Mouse (Mus musculus) MEL (cell line): ENCODE results near the gene Spag9. TPM values are rescaled to one million over a fixed set of nuclear protein-coding genes. Genes with fewer than 3 reads are reported as not detected.

Experiments
- DNase-seq: peaks from one replicate; pipeline ENCODE4 v3.0.0; 2011; ENCODE audit warnings: low read depth, low spot score
- H3K27ac ChIP-seq: 2 replicates; pipeline ENCODE4 v1.5.1; 2012; ENCODE audit warnings: low read depth, mild to moderate bottlenecking, control low read depth, low read length, moderate library complexity; ENCODE audit not compliant: control insufficient read depth
- H3K27me3 ChIP-seq, 2 experiments: fragments of 150-350 bp in 1 of 2; sonication (generic) in 1 of 2; 2 replicates each; pipeline ENCODE4 v1.6.1; 2012; ENCODE audit warnings: low read length in 2 of 2, mild to moderate bottlenecking in 2 of 2, improper control_type of control experiment in 1 of 2, moderate library complexity in 1 of 2; ENCODE audit not compliant: insufficient read depth in 2 of 2, control insufficient read depth in 1 of 2
- H3K36me3 ChIP-seq, 2 experiments: 2 replicates each; pipeline ENCODE4 v1.6.1; 2012 to 2014; ENCODE audit warnings: low read length in 2 of 2, improper control_type of control experiment in 1 of 2, inconsistent platforms in 1 of 2, mild to moderate bottlenecking in 1 of 2; ENCODE audit not compliant: insufficient read depth in 2 of 2, control insufficient read depth in 1 of 2
- H3K4me1 ChIP-seq, 2 experiments: fragments of 150-350 bp in 1 of 2; sonication (generic) in 1 of 2; 2 replicates each; pipeline ENCODE4 v1.6.1; 2012; ENCODE audit warnings: low read length in 2 of 2, improper control_type of control experiment in 1 of 2, mild to moderate bottlenecking in 1 of 2; ENCODE audit not compliant: insufficient read depth in 2 of 2, control insufficient read depth in 1 of 2
- H3K4me3 ChIP-seq, 2 experiments: fragments of 150-350 bp in 1 of 2; sonication (generic) in 1 of 2; 2 replicates each; pipeline ENCODE4 v1.5.1; 2012; ENCODE audit warnings: low read depth in 2 of 2, low read length in 2 of 2, mild to moderate bottlenecking in 2 of 2, moderate library complexity in 2 of 2, control low read depth in 1 of 2, improper control_type of control experiment in 1 of 2; ENCODE audit not compliant: control insufficient read depth in 1 of 2, insufficient read depth in 1 of 2
- H3K79me2 ChIP-seq: 2 replicates; pipeline ENCODE4 v1.6.1; 2012; ENCODE audit warnings: mild to moderate bottlenecking, low read length, moderate library complexity; ENCODE audit not compliant: control insufficient read depth, poor library complexity, insufficient read depth
- H3K9ac ChIP-seq: 2 replicates; pipeline ENCODE4 v1.6.1; 2012; ENCODE audit warnings: low read depth, mild to moderate bottlenecking, control low read depth, low read length, moderate library complexity; ENCODE audit not compliant: control insufficient read depth, poor library complexity, severe bottlenecking
- H3K9me3 ChIP-seq: fragments of 150-350 bp; sonication (generic); replicated peaks from 2 replicates; pipeline ENCODE4 v1.6.1; 2012; ENCODE audit warnings: mild to moderate bottlenecking, low read length, improper control_type of control experiment, moderate library complexity; ENCODE audit not compliant: insufficient read depth
- BHLHE40 ChIP-seq: IDR thresholded peaks from 2 replicates; pipeline ENCODE4 v1.6.1; 2012; ENCODE audit warnings: low read depth, mild to moderate bottlenecking, inconsistent platforms, low read length, improper control_type of control experiment, borderline replicate concordance
- CHD2 ChIP-seq: IDR thresholded peaks from 2 replicates; pipeline ENCODE4 v1.6.1; 2011; ENCODE audit warnings: low read length, improper control_type of control experiment
- CTCF ChIP-seq, 3 experiments: IDR thresholded peaks in 2 of 3; conservative IDR thresholded peaks in 1 of 3; 2 replicates each; pipeline ENCODE4 v1.5.1; 2011 to 2012; ENCODE audit warnings: low read length in 3 of 3, low read depth in 2 of 3, mild to moderate bottlenecking in 2 of 3, improper control_type of control experiment in 1 of 3, inconsistent platforms in 1 of 3, mixed read lengths in 1 of 3, moderate library complexity in 1 of 3; ENCODE audit not compliant: control insufficient read depth in 1 of 3, insufficient read depth in 1 of 3, poor library complexity in 1 of 3, severe bottlenecking in 1 of 3
- EP300 ChIP-seq, 2 experiments: IDR thresholded peaks; 2 replicates each; pipeline ENCODE4 v1.6.1; 2011; ENCODE audit warnings: improper control_type of control experiment in 2 of 2, low read length in 2 of 2, low read depth in 1 of 2, mild to moderate bottlenecking in 1 of 2
- GATA1 ChIP-seq: IDR thresholded peaks from 2 replicates; pipeline ENCODE4 v1.6.1; 2011; ENCODE audit warnings: low read depth, low read length, improper control_type of control experiment
- HCFC1 ChIP-seq: IDR thresholded peaks from 2 replicates; pipeline ENCODE4 v1.6.1; 2012; ENCODE audit warnings: low read depth, mild to moderate bottlenecking, inconsistent platforms, low read length, improper control_type of control experiment, moderate library complexity
- MAFK ChIP-seq: IDR thresholded peaks from 2 replicates; pipeline ENCODE4 v1.6.1; 2011; ENCODE audit warnings: low read depth, mild to moderate bottlenecking, low read length, improper control_type of control experiment, borderline replicate concordance
- MEF2A ChIP-seq: IDR thresholded peaks from 2 replicates; pipeline ENCODE4 v1.6.1; 2014; ENCODE audit warnings: low read depth, mild to moderate bottlenecking, inconsistent platforms, low read length, improper control_type of control experiment; ENCODE audit not compliant: poor library complexity, insufficient replicate concordance, severe bottlenecking; ENCODE audit errors: extremely low read depth
- POLR2AphosphoS2 ChIP-seq: IDR thresholded peaks from 2 replicates; pipeline ENCODE4 v1.6.1; 2011; ENCODE audit warnings: low read length, improper control_type of control experiment
- RAD21 ChIP-seq: IDR thresholded peaks from 2 replicates; pipeline ENCODE4 v1.6.1; 2011; ENCODE audit warnings: mild to moderate bottlenecking, low read depth, low read length, improper control_type of control experiment
- RCOR1 ChIP-seq: IDR thresholded peaks from 2 replicates; pipeline ENCODE4 v1.6.1; 2012; ENCODE audit warnings: low read depth, mild to moderate bottlenecking, inconsistent platforms, low read length, improper control_type of control experiment
- SMC3 ChIP-seq: IDR thresholded peaks from 2 replicates; pipeline ENCODE4 v1.6.1; 2011; ENCODE audit warnings: low read depth, low read length, improper control_type of control experiment
- TAL1 ChIP-seq: IDR thresholded peaks from 2 replicates; pipeline ENCODE4 v1.6.1; 2012; ENCODE audit warnings: mild to moderate bottlenecking, inconsistent platforms, low read length, moderate library complexity, mixed read lengths
- TBP ChIP-seq: IDR thresholded peaks from 2 replicates; pipeline ENCODE4 v1.8.0; 2011; ENCODE audit warnings: low read depth, low read length, improper control_type of control experiment
- TCF12 ChIP-seq: IDR thresholded peaks from 2 replicates; pipeline ENCODE4 v1.6.1; 2014; ENCODE audit warnings: low read depth, mild to moderate bottlenecking, inconsistent platforms, low read length, improper control_type of control experiment, moderate library complexity
- USF1 ChIP-seq: IDR thresholded peaks from 2 replicates; pipeline ENCODE4 v1.6.1; 2014; ENCODE audit warnings: low read depth, mild to moderate bottlenecking, inconsistent platforms, low read length, improper control_type of control experiment, moderate library complexity
- ZC3H11A ChIP-seq: IDR thresholded peaks from 2 replicates; pipeline ENCODE4 v1.6.1; 2012; ENCODE audit warnings: low read depth, mild to moderate bottlenecking, inconsistent platforms, low read length, improper control_type of control experiment
- polyA plus RNA-seq, 2 experiments: library from polyadenylated mRNA; stranded (reverse) in 1 of 2; unstranded in 1 of 2; fragments of >175 nt in 1 of 2; fragments of >200 nt in 1 of 2; gene quantifications; 2 replicates each; pipeline versions ENCODE4 v1.2.1 to v1.2.4; 2012; ENCODE audit warnings: low replicate concordance in 2 of 2, low read depth in 1 of 2; ENCODE audit not compliant: insufficient read length in 2 of 2, insufficient read depth in 1 of 2, missing spikeins in 1 of 2
- total RNA-seq: library from RNA; depleted of rRNA; stranded (reverse); fragments of 300-350 nt; gene quantifications from 2 replicates; pipeline ENCODE4 v1.2.3, GENCODE M21; 2012

Gene Spag9
- total and polyA plus RNA-seq, 3 experiments = 18.9 to 279 (median 20.6) TPM

- no peak overlapping the region for H3K27ac ChIP-seq
- H3K36me3 ChIP-seq = peaks cover 0 to 22% of the 10 kb centered on the region in 2 experiments; a peak in 2 of 4 replicates
- H3K9ac ChIP-seq = no peak overlapping the region
- no peaks in the 10 kb centered on the region for H3K27me3 ChIP-seq
- no peak for DNase-seq
- TF ChIP-seq TAL1 (no peak), GATA1 (no peak)
- TF ChIP-seq, all 39 proteins: peak for 0
- Histone ChIP-seq H3K4me1 (no peaks in the 10 kb centered on the region), H3K79me2 (no peaks in the 10 kb centered on the region), H3K4me3 (no peak overlapping the region), H3K9me3 (no peaks in the 10 kb centered on the region)
These were observed 68.0 kb downstream of the Spag9 start for GRCm38 (mm10) chr11:94063941-94064340.

- TF ChIP-seq HCFC1 = no peak
- TF ChIP-seq GATA1 = peak; percentile 65; the same call in 1 of the 2 replicates
- 0 out of 2 replicates have a peak, but pooled peaks have one; percentile 42 for TF ChIP-seq TBP
- TF ChIP-seq RCOR1 = peak; percentile 17; the same call in 1 of the 2 replicates
- 0 out of 2 replicates have a peak, but pooled peaks have one; percentile 16 for TF ChIP-seq TCF12
- no peak for TF ChIP-seq MAFK
- no peak for TF ChIP-seq BHLHE40
- peak; percentile 65 to 66 for TF ChIP-seq EP300 (IDR thresholded peaks at IDR 0.05; ENCODE audit: low read depth in 1 of 2, low read length in 2 of 2)
- Histone ChIP-seq H3K9ac (no peak overlapping the region), H3K36me3 (peaks cover 11 to 13% of the 10 kb centered on the region in 2 experiments)
These were observed 74.6 kb downstream of the Spag9 start for GRCm38 (mm10) chr11:94070455-94070854.

GRCm38 (mm10) chr11:94073283-94073682, 77.4 kb downstream of the Spag9 start:
- no peaks in the 10 kb centered on the region for H3K9me3 ChIP-seq
- no peaks in the 10 kb centered on the region for H3K79me2 ChIP-seq
- peaks cover 3 to 13% of the 10 kb centered on the region in 2 experiments for H3K36me3 ChIP-seq
- H3K9ac ChIP-seq = no peak overlapping the region
- H3K27ac ChIP-seq = no peak overlapping the region
- H3K4me1 ChIP-seq = peaks cover 8% of the 10 kb centered on the region in 2 experiments; a peak in 3 of 4 replicates
- no peak overlapping the region for H3K4me3 ChIP-seq
- no peak for TF ChIP-seq ZC3H11A
- no peak for TF ChIP-seq POLR2AphosphoS2
- no peak for TF ChIP-seq CHD2
- TF ChIP-seq MEF2A = no peak
- TF ChIP-seq SMC3 = peak; percentile 47
- TF ChIP-seq EP300 (IDR thresholded peaks at IDR 0.05; ENCODE audit: low read depth in 1 of 2, low read length in 2 of 2) = no peak
- peak; percentile 32 for TF ChIP-seq RAD21
- peak; percentile 27 to 51 (median 39); a peak in 5 of 6 replicates for TF ChIP-seq CTCF (IDR thresholded peaks at IDR 0.05 in 2 of 3, conservative IDR thresholded peaks at IDR 0.05 in 1 of 3; ENCODE audit: control insufficient read depth in 1 of 3, insufficient read depth in 1 of 3, low read depth in 2 of 3, low read length in 3 of 3, poor library complexity in 1 of 3, severe bottlenecking in 1 of 3)
- TF ChIP-seq TBP = no peak
- TF ChIP-seq USF1 = no peak
- peak; percentile 41 for DNase-seq
- no peaks in the 10 kb centered on the region for H3K27me3 ChIP-seq

More at GRCm38 (mm10) chr11:94070455-94070854, 74.6 kb downstream of the Spag9 start:
- DNase-seq = peak; percentile 85
- Histone ChIP-seq H3K9me3 (no peaks in the 10 kb centered on the region), H3K27me3 (no peaks in the 10 kb centered on the region), H3K27ac (peak overlapping the region; percentile 28), H3K79me2 (no peaks in the 10 kb centered on the region), H3K4me3 (no peak overlapping the region), H3K4me1 (peaks cover 8% of the 10 kb centered on the region in 2 experiments; a peak in 3 of 4 replicates)
